Mouse (Mus musculus): ENCODE data around the gene Gm21775. TPM values are rescaled to one million over a fixed set of nuclear protein-coding genes. Genes with fewer than 3 reads are reported as not detected.
"Not testable (repeated sequence)": the region's sequence is repeated elsewhere in the genome, so short reads cannot be mapped to it uniquely, and the experiment has no call there.

The Gm21775 gene
- not detected in 2 replicates for polyA plus RNA-seq (2015; fragmentation: Nextera tagmentation; extraction: Ambion mirVana)

DNA sequence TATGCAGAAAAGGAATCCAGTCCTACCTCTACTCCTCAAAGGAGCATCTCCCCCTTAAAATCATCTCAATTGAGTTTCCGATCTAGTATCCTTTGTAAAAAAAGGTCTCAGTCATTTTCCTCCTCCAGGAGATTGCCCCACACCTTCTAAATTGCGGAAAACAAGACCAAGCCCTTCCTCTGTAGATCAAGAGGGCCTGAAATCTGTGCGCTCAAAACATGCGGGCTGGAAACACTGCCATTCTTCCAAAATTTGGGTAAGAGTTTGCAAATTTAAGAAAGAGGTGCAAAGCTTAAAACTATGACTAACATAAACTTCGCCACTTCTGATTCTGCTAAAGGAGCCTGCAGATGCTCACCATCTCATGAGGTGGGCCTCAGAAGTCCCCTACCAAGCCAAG lies at the start of gene Gm21775:
Gene Gm21775 (plus strand): TSS at position 301 of the 400 bp plus-strand sequence.
- H3K36me3 ChIP-seq; H3K27ac ChIP-seq; H3K27me3 ChIP-seq; H3K4me3 ChIP-seq; H3K9me3 ChIP-seq; ATAC-seq (ENCODE audit: low FRiP score); H3K4me1 ChIP-seq (replicated peaks); H3K9ac ChIP-seq; H3K4me2 ChIP-seq: not testable (repeated sequence)
- WGBS = 74% methylated on average over 5 of the region's 5 CpGs

DNA sequence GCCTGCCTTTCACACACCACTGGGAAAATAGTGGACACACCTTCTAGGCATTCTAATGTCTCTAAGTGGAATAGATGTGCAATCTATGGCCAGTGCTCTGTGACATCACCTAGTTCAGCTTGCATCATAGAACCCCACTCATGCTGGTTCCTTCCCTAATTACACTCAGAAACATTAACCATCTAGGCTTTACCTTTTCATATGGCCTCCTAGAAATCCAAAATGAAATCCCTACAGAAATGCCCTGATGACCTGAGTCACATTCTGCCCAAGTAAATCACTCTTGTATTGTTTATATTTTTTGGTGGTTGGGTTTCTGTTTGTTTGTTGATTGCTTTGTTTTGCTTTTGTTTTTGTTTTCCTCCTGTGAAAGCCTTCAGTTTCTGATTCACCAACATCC lies 17.3 kb upstream of the Gm21775 start, which contains the start of gene Gm20737:
Gene Gm20737 (minus strand): TSS at position 101 of the 400 bp plus-strand sequence.
- H3K4me2 ChIP-seq; H3K4me1 ChIP-seq (replicated peaks); H3K9me3 ChIP-seq; H3K27ac ChIP-seq; H3K27me3 ChIP-seq; H3K36me3 ChIP-seq; H3K4me3 ChIP-seq; ATAC-seq (ENCODE audit: low FRiP score); H3K9ac ChIP-seq: not testable (repeated sequence)

Other genes with a start within 250 kb of the Gm21775 start
- gene Gm20834, start 228.9 kb upstream of the Gm21775 start, polyA plus RNA-seq (2015; fragmentation: Nextera tagmentation; extraction: Ambion mirVana) = not detected in 2 replicates
- gene Gm28510, start 140.7 kb upstream of the Gm21775 start, polyA plus RNA-seq (2015; fragmentation: Nextera tagmentation; extraction: Ambion mirVana) = not detected in 2 replicates
- gene Gm20737, start 17.4 kb upstream of the Gm21775 start, polyA plus RNA-seq (2015; fragmentation: Nextera tagmentation; extraction: Ambion mirVana) = not detected in 2 replicates
- not detected in 2 replicates for gene Gm21900, start 62.9 kb downstream of the Gm21775 start, polyA plus RNA-seq (2015; fragmentation: Nextera tagmentation; extraction: Ambion mirVana)
- not detected in 2 replicates for gene Gm20777, start 199.0 kb downstream of the Gm21775 start, polyA plus RNA-seq (2015; fragmentation: Nextera tagmentation; extraction: Ambion mirVana)

All from hindbrain, embryonic 13.5 days (tissue).